Mouse (Mus musculus): ENCODE measurements around the gene Ntm.

Gene Ntm

GRCm38 (mm10) chr9:29217951-29218350 is 745.0 kb downstream of the Ntm start:
- DNase-seq: no peak

DNA sequence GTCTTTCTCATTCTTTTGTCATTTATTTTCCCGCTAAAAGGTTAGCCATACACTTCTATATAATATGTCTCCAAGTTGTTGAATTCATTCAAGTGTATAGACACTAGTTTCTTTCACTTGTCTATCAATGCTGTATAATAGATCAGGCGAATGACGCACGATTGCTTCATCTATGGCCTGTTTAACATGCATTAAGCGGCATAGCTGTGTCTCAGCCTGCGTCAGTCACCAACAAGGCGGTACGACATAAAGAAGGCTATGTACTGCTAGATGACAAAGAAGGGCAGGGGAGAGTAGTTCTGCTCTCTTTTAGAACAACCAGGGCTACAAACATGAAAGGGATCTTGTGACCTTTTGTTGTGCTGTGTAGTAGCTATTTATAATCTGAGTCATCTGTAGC is 746.4 kb downstream of the Ntm start:
- DNase-seq: no peak

GRCm38 (mm10) chr9:29215796-29216195 is 747.1 kb downstream of the Ntm start:
- no peak for DNase-seq

GRCm38 (mm10) chr9:29215241-29215640 is 747.7 kb downstream of the Ntm start:
- no peak for DNase-seq

GRCm38 (mm10) chr9:29209243-29209642 is 753.7 kb downstream of the Ntm start:
- no peak for DNase-seq

- no peak for DNase-seq
Measured at GRCm38 (mm10) chr9:29208142-29208541, 754.8 kb downstream of the Ntm start.

DNA sequence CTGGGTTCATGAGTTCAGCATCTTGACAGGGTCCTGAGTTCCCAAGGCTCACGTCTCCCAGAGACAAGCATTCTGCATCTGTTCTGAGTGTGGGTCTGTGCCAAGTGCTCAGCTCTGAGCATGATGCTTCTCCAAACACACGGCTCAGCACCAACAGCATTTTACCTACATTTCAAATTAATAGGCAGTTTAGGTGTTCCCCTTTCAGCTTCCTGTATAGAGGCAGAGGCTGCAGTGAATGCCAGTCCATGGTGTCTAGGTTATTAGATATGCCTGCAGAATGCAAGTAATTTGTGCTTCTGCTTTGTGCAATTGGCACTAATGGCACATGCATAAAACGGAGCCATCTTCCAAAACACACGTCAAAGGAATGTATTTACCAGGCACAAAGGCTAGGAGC is 757.3 kb downstream of the Ntm start:
- no peak for DNase-seq

DNA sequence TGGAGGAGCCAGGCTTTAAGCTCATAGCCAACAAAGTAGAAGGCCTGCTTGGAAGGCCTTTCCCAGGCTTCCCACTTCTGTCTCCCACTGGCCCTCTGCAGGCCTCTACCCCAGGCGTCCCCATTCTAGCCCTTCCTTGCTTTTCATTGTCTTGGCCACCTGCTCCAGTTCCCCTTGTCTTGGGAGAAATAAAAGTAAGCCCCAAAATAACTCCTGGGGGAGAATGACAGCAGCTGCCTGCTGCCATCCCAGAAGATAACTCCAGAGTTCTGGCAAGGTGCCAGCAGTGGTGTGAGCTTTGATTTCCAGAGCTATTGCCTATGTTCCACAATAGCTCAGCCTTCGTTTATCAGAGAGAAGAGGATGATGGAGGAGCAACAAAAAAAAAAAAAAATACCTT is 760.7 kb downstream of the Ntm start:
- peak; percentile 3 for DNase-seq

GRCm38 (mm10) chr9:29201163-29202053 is 761.5 kb downstream of the Ntm start:
- DNase-seq: peak; percentile 1

- DNase-seq: no peak
Measured at GRCm38 (mm10) chr9:29197046-29197445, 765.9 kb downstream of the Ntm start.

DNA sequence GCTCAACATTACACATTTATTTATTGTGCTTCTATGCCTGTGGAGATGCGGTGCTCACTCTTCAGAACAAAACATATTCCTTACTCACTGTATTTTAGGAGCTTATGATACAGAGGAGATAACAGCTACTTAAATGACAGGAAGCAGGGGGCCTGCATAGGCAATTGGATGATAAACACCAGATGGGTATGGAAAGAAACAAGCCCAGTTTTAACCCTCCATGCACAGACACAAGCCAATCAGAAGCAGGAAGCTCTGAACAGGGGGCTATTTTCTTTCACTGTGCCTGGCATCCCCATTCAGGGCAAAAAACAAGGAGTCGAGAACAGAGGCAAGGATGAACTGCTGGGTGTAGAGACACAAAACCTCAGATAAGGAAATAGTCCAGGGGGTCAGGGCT is 768.7 kb downstream of the Ntm start:
- no peak for DNase-seq

- DNase-seq: no peak
Measured at GRCm38 (mm10) chr9:29183011-29183410, 779.9 kb downstream of the Ntm start.

DNA sequence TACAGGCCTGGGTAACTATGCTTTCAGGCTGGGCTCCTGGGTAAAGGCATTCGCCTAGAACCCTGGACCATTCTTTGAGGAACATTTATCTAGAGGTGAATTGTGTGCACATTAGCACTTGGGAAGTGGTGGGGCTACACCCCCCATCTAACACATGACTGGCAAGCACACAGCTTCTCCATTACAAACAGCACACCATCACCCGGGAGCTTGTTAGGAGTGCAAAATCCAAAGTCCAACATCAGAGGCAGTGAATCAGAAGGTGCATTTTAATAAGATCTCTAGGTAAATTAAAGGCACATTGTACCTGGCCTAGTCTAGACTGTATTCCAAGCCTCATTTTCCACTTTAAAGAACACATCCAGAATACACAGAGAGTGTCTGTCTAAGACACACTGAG is 781.3 kb downstream of the Ntm start:
- DNase-seq: no peak

GRCm38 (mm10) chr9:29165731-29166130 is 797.2 kb downstream of the Ntm start:
- no peak for DNase-seq

DNA sequence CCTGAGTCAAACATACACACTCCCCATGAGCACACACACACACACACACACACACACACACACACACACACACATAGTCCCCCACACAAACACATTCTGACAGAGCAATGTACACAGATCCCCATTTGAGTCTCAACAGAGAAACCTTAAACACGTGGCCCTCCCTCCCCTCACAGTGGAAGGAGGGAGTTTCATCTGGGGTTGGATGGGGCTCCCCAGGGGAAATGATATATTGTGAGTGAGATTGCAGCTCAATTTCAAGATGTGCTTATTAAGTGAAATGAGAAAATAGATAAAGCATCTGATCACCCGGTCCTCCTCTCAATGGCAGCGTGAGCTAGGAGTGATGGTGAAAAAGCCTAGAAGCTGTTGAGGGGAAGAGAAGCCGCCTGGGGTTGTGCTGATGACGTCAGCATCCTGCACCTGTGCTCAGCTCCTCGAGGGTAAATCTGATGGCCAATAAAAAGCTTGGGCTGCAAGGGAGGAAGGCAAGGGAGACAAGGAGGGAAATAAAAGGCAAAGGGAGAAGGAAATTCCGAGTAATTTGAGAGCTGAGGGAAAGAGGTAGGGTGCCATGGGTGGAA is 801.8 kb downstream of the Ntm start:
- no peak for DNase-seq

DNA sequence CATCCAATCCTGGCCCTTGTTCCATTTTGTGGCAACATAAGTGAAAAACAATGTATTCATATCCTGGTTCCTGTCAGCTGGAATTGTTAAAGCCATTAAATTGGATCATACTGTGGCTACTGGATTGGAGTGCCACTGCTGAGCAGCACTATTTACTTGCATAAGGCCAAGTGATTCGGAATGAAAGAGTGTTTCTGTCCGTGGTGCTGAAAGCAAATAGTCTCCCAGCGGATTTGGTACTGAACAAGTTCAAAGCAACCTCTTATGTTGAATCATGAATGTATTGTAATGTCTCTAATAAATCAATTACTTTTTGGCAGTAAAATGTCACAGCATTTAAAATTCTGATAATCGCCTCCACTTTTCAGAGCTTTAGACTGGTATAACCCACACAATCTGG is 817.0 kb downstream of the Ntm start:
- peak; percentile 54 for DNase-seq

DNA sequence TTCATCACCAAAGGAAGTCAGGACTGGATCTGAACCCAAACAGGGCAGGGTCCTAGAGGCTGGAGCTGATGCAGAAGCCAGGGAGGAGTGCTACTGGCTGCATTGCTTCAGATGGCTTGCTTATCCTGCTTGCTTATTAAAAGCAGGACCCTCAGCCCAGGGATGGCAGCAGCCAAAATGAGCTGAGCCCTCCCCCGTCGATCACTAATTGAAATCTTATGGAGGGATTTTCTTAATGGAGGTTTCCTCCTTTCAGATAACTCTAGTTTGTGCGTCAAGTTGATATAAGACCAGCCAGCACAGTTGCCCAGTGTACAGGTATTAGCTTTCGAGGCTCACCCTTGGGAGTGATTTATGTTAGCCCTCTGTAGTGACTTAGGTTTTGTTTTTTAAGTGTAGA is 826.9 kb downstream of the Ntm start:
- no peak for DNase-seq

- no peak for DNase-seq
Measured at GRCm38 (mm10) chr9:29130717-29131292, 832.1 kb downstream of the Ntm start.

DNA sequence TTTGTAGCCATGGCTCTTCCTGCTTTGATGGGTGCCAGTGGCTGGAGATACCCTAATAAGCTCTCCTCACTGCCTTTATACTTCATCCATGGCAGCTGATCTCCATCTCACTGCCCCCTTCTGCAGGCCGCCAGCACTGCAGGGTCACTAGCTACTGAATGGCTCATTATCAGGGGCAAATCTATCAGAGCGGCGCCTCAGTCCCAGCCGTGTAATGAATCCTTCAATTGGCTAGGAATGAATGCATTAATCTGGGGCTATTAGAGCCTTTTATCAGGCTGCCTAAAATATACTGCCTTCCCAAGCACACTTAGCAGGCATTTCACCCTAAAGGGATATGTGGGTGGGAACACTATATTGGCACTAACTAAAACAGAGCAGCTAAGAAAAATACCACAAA is 832.6 kb downstream of the Ntm start:
- DNase-seq: no peak

DNA sequence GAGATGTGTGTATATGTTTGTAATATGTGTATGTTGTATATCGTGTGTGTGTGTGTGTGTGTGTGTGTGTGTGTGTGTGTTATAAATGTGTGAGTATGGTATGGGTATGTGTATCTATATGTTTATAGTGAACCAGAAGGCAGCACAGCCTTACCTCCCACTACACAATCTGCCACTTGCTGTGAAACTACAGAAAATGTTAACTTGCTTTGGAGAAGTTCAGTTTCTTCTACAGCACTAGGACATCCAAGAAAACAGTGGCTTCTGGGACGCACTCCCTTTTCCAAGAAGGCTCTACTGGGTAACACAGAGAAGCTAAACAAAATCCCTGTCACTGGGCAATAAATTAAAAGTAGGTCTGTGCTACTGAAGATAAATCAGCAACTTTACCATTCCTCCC is 834.5 kb downstream of the Ntm start:
- no peak for DNase-seq

DNA sequence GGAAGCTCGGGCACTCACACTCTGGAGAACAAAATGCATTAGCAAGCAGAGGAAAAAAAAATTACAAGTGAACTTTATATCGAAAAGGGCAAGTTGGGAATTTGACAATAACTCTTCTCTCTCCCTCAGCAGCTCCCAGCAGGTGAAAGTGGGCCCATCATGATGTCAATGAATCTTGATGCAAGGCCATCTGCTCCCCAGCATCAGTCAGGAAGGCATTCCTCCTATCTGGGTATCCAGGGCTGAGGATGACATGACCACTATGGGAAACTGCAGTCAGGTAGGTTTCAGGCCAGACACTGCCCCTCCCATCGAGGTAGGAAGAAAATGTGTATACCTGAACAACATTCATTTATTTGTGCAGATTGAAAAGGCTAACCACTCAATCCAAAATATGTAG is 838.5 kb downstream of the Ntm start:
- no peak for DNase-seq

DNA sequence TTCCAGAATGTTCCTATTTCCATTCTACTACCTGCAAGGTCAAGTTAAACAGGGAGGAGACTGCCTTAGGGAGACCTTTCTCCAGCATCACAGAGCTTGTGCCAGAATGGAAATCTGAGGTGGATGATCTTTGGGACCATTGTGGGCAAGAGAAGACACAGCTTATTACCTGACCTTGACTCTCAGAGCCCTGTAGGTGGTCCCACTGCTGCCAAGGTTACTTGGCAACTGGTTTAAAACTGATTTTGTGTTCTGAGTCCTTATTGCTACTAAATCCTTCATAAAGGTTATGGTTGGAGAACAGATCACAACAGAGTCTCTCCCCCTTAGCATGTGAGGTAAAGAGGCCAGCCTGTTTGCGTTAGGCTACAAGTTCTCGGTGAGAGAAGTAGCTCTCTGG is 839.1 kb downstream of the Ntm start:
- DNase-seq: no peak

- DNase-seq: no peak
Measured at GRCm38 (mm10) chr9:29117561-29118112, 845.3 kb downstream of the Ntm start.

DNA sequence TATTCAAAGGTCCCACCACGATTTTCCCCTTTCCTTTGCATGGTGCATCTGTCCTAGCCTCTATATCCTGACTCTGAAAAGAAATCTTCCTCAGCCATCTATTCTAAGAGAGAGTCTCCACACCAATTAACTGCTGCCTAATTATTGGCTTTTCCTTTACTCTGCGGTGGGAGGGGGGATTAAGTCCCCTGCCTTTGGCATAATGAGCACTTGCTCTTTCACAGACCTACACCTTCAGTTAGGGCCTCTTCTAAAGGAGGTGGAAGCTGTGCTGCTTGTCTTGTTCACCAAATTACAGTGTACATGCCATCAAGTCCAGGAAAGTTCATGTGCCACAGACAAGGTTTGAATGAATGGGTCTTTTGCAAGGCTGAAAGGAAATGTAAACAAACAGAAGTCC is 847.6 kb downstream of the Ntm start:
- no peak for DNase-seq

Measured in lung, postnatal 14 days (tissue).